Mouse (Mus musculus) heart, embryonic 13.5 days (tissue): ENCODE measurements around the gene Rad51b. TPM values are rescaled to one million over a fixed set of nuclear protein-coding genes. Genes with fewer than 3 reads are reported as not detected.

Experiments used
- ATAC-seq: fragments of 200-750 bp; cut with Nextera tagmentation; 2 replicates; pipeline ENCODE4 v1.8.0; 2017; ENCODE audit warnings: moderate TSS enrichment; ENCODE audit not compliant: insufficient number of reproducible peaks, low FRiP score, low TSS enrichment; ENCODE audit errors: extremely low read depth
- H3K27ac ChIP-seq: fragments of 300-500 bp; sonication (generic); replicated peaks from 2 replicates; pipeline ENCODE4 v1.5.1; 2015; ENCODE audit warnings: moderate library complexity, mild to moderate bottlenecking, inconsistent platforms
- H3K27me3 ChIP-seq: fragments of 300-500 bp; sonication (generic); replicated peaks from 2 replicates; pipeline ENCODE4 v1.6.1; 2015; ENCODE audit warnings: mild to moderate bottlenecking, inconsistent platforms
- H3K36me3 ChIP-seq: fragments of 300-500 bp; sonication (generic); 2 replicates; pipeline ENCODE4 v1.6.1; 2015; ENCODE audit warnings: mild to moderate bottlenecking, inconsistent platforms
- H3K4me1 ChIP-seq: fragments of 300-500 bp; sonication (generic); 2 replicates; pipeline ENCODE4 v1.6.1; 2015; ENCODE audit warnings: inconsistent platforms
- H3K4me2 ChIP-seq: fragments of 300-500 bp; sonication (generic); 2 replicates; pipeline ENCODE4 v1.6.1; 2015; ENCODE audit warnings: inconsistent platforms, mild to moderate bottlenecking, moderate library complexity
- H3K4me3 ChIP-seq: fragments of 300-500 bp; sonication (generic); 2 replicates; pipeline ENCODE4 v1.5.1; 2015; ENCODE audit warnings: moderate library complexity, mild to moderate bottlenecking, inconsistent platforms
- H3K9ac ChIP-seq: fragments of 300-500 bp; sonication (generic); 2 replicates; pipeline ENCODE4 v1.6.1; 2015; ENCODE audit warnings: inconsistent platforms, mild to moderate bottlenecking, moderate library complexity
- H3K9me3 ChIP-seq: fragments of 300-500 bp; sonication (generic); 2 replicates; pipeline ENCODE4 v1.6.1; 2016; ENCODE audit warnings: inconsistent platforms
- WGBS: fragments of 180-500 bp; shearing (Covaris S2); methylation state at CpG from one replicate; pipeline ENCODE4 v1.1.7; 2015; ENCODE audit warnings: mixed read lengths; 5-methylcytosine and 5-hydroxymethylcytosine counted together
- polyA plus RNA-seq: library from polyadenylated mRNA; unstranded; fragments of >200 nt; fragmentation: Nextera tagmentation; extraction: Ambion mirVana; gene quantifications from 2 replicates; pipeline ENCODE4 v1.2.1, GENCODE M21; 2015

Gene Rad51b
- polyA plus RNA-seq, 1 experiment from 2014 or later, result 4.8 TPM

GRCm38 (mm10) chr12:79627351-79628120 is 330.5 kb downstream of the Rad51b start:
- 59% methylated on average over 4 of the region's 4 CpGs for WGBS
- H3K4me1 ChIP-seq, result peaks cover 25% of the 10 kb centered on the region
- H3K36me3 ChIP-seq, result no peaks in the 10 kb centered on the region
- 0 out of 2 replicates have a peak overlapping the region, but pooled peaks have one; percentile 39 for H3K27ac ChIP-seq
- H3K9me3 ChIP-seq, result no peaks in the 10 kb centered on the region
- no peaks in the 10 kb centered on the region for H3K27me3 ChIP-seq
- H3K9ac ChIP-seq, result no peak overlapping the region
- no peak overlapping the region for H3K4me3 ChIP-seq
- ATAC-seq, result no peak
- no peak overlapping the region for H3K4me2 ChIP-seq

- Histone ChIP-seq H3K4me2 (no peak overlapping the region), H3K4me1 (peaks cover 25% of the 10 kb centered on the region), H3K9me3 (no peaks in the 10 kb centered on the region), H3K4me3 (no peak overlapping the region), H3K36me3 (no peaks in the 10 kb centered on the region), H3K27me3 (no peaks in the 10 kb centered on the region), H3K9ac (no peak overlapping the region), H3K27ac (no peak overlapping the region)
- no peak for ATAC-seq
- WGBS, result 73% methylated on average over 5 of the region's 5 CpGs
These were observed 331.2 kb downstream of the Rad51b start for GRCm38 (mm10) chr12:79628121-79628774.

- Histone ChIP-seq H3K27ac (no peak overlapping the region; the same call in 1 of the 2 replicates), H3K9ac (no peak overlapping the region), H3K9me3 (no peaks in the 10 kb centered on the region), H3K4me2 (no peak overlapping the region), H3K27me3 (no peaks in the 10 kb centered on the region), H3K4me3 (no peak overlapping the region), H3K36me3 (no peaks in the 10 kb centered on the region), H3K4me1 (peaks cover 28% of the 10 kb centered on the region)
- WGBS, result 68% methylated on average over 7 of the region's 7 CpGs
- ATAC-seq, result no peak
These were observed 333.1 kb downstream of the Rad51b start for GRCm38 (mm10) chr12:79629945-79630850.

GRCm38 (mm10) chr12:79633458-79634106 is 336.5 kb downstream of the Rad51b start:
- peaks cover 7% of the 10 kb centered on the region; the same call in 1 of the 2 replicates for H3K4me1 ChIP-seq
- H3K36me3 ChIP-seq, result no peaks in the 10 kb centered on the region
- WGBS, result 60% methylated on average over 9 of the region's 9 CpGs
- H3K27ac ChIP-seq, result 0 out of 2 replicates have a peak overlapping the region, but pooled peaks have one; percentile 24
- H3K4me2 ChIP-seq, result no peak overlapping the region
- no peak for ATAC-seq
- no peaks in the 10 kb centered on the region for H3K9me3 ChIP-seq
- H3K4me3 ChIP-seq, result no peak overlapping the region
- no peaks in the 10 kb centered on the region for H3K27me3 ChIP-seq
- H3K9ac ChIP-seq, result no peak overlapping the region

GRCm38 (mm10) chr12:79641570-79642285 is 344.6 kb downstream of the Rad51b start:
- Histone ChIP-seq H3K4me2 (no peak overlapping the region), H3K4me3 (no peak overlapping the region), H3K9me3 (no peaks in the 10 kb centered on the region), H3K27me3 (no peaks in the 10 kb centered on the region), H3K36me3 (no peaks in the 10 kb centered on the region), H3K4me1 (peaks cover 10% of the 10 kb centered on the region), H3K9ac (no peak overlapping the region), H3K27ac (0 out of 2 replicates have a peak overlapping the region, but pooled peaks have one; percentile 15)
- WGBS, result 62% methylated on average over 7 of the region's 7 CpGs
- ATAC-seq, result no peak

- Histone ChIP-seq H3K36me3 (no peaks in the 10 kb centered on the region), H3K9me3 (no peaks in the 10 kb centered on the region), H3K4me1 (peaks cover 10% of the 10 kb centered on the region), H3K4me3 (no peak overlapping the region), H3K9ac (no peak overlapping the region), H3K4me2 (no peak overlapping the region), H3K27me3 (no peaks in the 10 kb centered on the region), H3K27ac (no peak overlapping the region)
- 80% methylated on average over 5 of the region's 5 CpGs for WGBS
- no peak for ATAC-seq
These were observed 345.6 kb downstream of the Rad51b start for GRCm38 (mm10) chr12:79642715-79643114.

- Histone ChIP-seq H3K27me3 (no peaks in the 10 kb centered on the region), H3K36me3 (no peaks in the 10 kb centered on the region), H3K4me1 (peaks cover 16% of the 10 kb centered on the region), H3K9me3 (no peaks in the 10 kb centered on the region), H3K4me2 (no peak overlapping the region), H3K27ac (no peak overlapping the region), H3K9ac (no peak overlapping the region), H3K4me3 (no peak overlapping the region)
- 41% methylated on average over 4 of the region's 4 CpGs for WGBS
- no peak for ATAC-seq
These were observed 348.6 kb downstream of the Rad51b start for GRCm38 (mm10) chr12:79645656-79646055.

- no peak overlapping the region for H3K4me2 ChIP-seq
- no peaks in the 10 kb centered on the region for H3K27me3 ChIP-seq
- H3K9me3 ChIP-seq, result no peaks in the 10 kb centered on the region
- no peak overlapping the region for H3K27ac ChIP-seq
- 57% methylated on average over 9 of the region's 9 CpGs for WGBS
- H3K9ac ChIP-seq, result no peak overlapping the region
- H3K4me3 ChIP-seq, result no peak overlapping the region
- no peak for ATAC-seq
- peaks cover 16% of the 10 kb centered on the region for H3K4me1 ChIP-seq
- H3K36me3 ChIP-seq, result no peaks in the 10 kb centered on the region
These were observed 349.6 kb downstream of the Rad51b start for GRCm38 (mm10) chr12:79646646-79647164.

GRCm38 (mm10) chr12:79647382-79647781 is 350.3 kb downstream of the Rad51b start:
- Histone ChIP-seq H3K27ac (no peak overlapping the region), H3K36me3 (no peaks in the 10 kb centered on the region), H3K4me1 (peaks cover 20% of the 10 kb centered on the region), H3K4me3 (no peak overlapping the region), H3K9me3 (no peaks in the 10 kb centered on the region), H3K9ac (no peak overlapping the region), H3K4me2 (no peak overlapping the region), H3K27me3 (no peaks in the 10 kb centered on the region)
- no peak for ATAC-seq
- WGBS, result 75% methylated on average over 6 of the region's 6 CpGs

- H3K4me2 ChIP-seq, result no peak overlapping the region
- H3K4me1 ChIP-seq, result peaks cover 23% of the 10 kb centered on the region
- H3K27ac ChIP-seq, result no peak overlapping the region
- no peaks in the 10 kb centered on the region for H3K9me3 ChIP-seq
- no peak overlapping the region for H3K4me3 ChIP-seq
- H3K27me3 ChIP-seq, result no peaks in the 10 kb centered on the region
- no peak overlapping the region for H3K9ac ChIP-seq
- no peaks in the 10 kb centered on the region for H3K36me3 ChIP-seq
- no peak for ATAC-seq
- WGBS, result 76% methylated on average over 5 of the region's 5 CpGs
These were observed 350.9 kb downstream of the Rad51b start for GRCm38 (mm10) chr12:79647976-79648375.
